Mouse (Mus musculus): ENCODE data around the gene Cnfn. TPM values are rescaled to one million over a fixed set of nuclear protein-coding genes. Genes with fewer than 3 reads are reported as not detected.
A peak's percentile ranks its signal among the peaks of the same experiment; 100 is the strongest.
"Not testable (repeated sequence)": the region's sequence is repeated elsewhere in the genome, so short reads cannot be mapped to it uniquely, and the experiment has no call there.

Cnfn gene
- polyA plus RNA-seq, 1 experiment: not detected

DNA sequence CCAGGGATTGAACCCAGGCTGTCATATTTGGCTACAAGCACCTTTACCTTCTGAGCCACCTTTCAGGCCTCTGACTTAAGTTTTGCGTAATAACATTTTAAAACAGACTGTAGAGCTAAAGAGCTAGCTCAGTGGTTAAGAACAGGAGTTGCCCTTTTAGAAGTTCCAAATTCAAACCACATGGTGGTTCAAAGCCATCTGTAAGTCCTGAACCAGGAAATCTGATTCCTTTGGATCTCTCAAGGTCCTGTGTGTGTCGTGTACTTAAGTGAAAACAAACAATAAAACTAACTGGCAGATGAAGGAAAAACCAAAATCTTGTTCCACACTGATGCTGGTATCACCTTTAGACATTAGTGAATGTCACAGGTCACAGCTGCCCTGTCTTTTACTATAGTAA lies 32.0 kb upstream of the Cnfn start:
- H3K27me3 ChIP-seq (ENCODE audit: control insufficient read depth): no peaks in the 10 kb centered on the region
- H3K36me3 ChIP-seq (ENCODE audit: control insufficient read depth): no peaks in the 10 kb centered on the region
- TF ChIP-seq GATA1 (IDR thresholded peaks at IDR 0.05; ENCODE audit: low read length) (no peak), TAL1 (IDR thresholded peaks at IDR 0.05; ENCODE audit: low read length) (no peak)
- no peaks in the 10 kb centered on the region for H3K9me3 ChIP-seq (ENCODE audit: control insufficient read depth, low read length)
- H3K4me1 ChIP-seq (ENCODE audit: control insufficient read depth): peaks cover 11% of the 10 kb centered on the region
- no peak overlapping the region for H3K4me3 ChIP-seq (replicated peaks)

DNA sequence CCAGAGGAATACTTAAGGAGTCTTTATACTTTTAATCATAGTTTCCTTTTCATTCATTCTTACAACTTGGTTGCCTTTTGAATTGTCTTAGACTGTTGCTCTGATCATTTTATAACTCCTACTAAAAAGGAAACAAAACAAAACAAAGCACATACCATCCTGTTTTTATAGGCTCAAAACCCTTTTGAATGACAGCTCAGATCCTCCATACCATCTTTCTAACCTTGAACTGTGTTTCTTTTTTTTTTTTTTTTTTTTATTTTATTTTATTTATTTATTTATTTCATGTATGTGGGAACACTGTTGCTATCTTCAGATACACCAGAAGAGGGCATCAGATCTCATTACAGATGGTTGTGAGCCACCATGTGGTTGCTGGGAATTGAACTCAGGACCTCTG lies 29.5 kb upstream of the Cnfn start:
- Histone ChIP-seq H3K4me1 (ENCODE audit: control insufficient read depth) (peaks cover 35% of the 10 kb centered on the region), H3K27me3 (ENCODE audit: control insufficient read depth) (peaks cover 14% of the 10 kb centered on the region)
- H3K4me3 ChIP-seq (replicated peaks); H3K36me3 ChIP-seq (ENCODE audit: control insufficient read depth); H3K9me3 ChIP-seq (ENCODE audit: control insufficient read depth, low read length): not testable (repeated sequence)

DNA sequence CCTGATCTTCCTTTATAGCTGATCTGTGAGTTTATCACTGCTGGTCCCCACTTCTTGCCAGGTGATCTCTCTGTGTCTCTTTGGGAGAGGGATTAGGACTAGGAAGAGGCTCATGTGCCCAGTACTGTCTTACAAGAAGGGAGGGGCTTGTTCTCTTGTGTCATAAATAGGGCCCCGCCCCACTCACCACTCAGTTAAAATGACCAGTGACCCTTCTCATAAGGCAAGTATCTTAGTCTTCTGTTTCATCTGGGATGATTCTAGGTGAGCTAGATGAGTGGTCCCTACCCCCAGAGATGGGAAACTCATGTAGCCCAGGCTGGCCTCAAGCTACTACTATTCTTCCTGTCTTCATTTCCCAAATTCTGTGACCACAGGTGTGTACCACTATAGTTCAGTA lies 29.1 kb upstream of the Cnfn start, which contains the start of gene Lipe:
Gene Lipe (minus strand): TSS at position 101 of the 400 bp plus-strand sequence.
- H3K4me1 ChIP-seq (ENCODE audit: control insufficient read depth): peaks cover 39% of the 10 kb centered on the region
- no peak within 1 kb of the TSS for H3K4me3 ChIP-seq (replicated peaks)
- H3K36me3 ChIP-seq (ENCODE audit: control insufficient read depth): no peaks in the 10 kb centered on the region
- H3K27me3 ChIP-seq (ENCODE audit: control insufficient read depth): peaks cover 17% of the 10 kb centered on the region
- TF ChIP-seq TAL1 (IDR thresholded peaks at IDR 0.05; ENCODE audit: low read length) (no peak), GATA1 (IDR thresholded peaks at IDR 0.05; ENCODE audit: low read length) (no peak)
- H3K9me3 ChIP-seq (ENCODE audit: control insufficient read depth, low read length): no peaks in the 10 kb centered on the region

DNA sequence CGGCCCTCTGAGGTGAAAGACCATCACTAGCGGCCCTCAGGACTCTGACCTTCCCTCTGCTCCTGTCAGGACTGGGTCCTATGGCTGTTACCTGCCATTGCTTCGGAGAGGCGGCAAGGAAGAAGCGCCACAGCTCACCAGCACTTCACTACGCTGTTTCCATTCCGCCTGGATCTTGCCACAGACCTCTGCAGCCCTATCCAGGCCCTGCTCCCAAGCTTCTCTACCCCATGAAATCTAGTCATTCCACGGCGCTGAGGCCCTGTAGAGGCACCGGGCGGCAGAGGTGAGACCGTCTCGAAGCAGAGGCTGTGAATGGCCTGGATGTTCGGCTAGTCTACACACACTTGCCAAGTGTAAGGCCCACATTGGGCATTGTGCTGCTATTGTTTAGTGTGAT lies 27.1 kb upstream of the Cnfn start:
- H3K27me3 ChIP-seq (ENCODE audit: control insufficient read depth): peaks cover 17% of the 10 kb centered on the region
- H3K36me3 ChIP-seq (ENCODE audit: control insufficient read depth): no peaks in the 10 kb centered on the region; the same call in 1 of the 2 replicates
- H3K4me3 ChIP-seq (replicated peaks): no peak overlapping the region
- TF ChIP-seq GATA1 (IDR thresholded peaks at IDR 0.05; ENCODE audit: low read length) (no peak), TAL1 (IDR thresholded peaks at IDR 0.05; ENCODE audit: low read length) (no peak)
- peaks cover 36% of the 10 kb centered on the region for H3K4me1 ChIP-seq (ENCODE audit: control insufficient read depth)
- H3K9me3 ChIP-seq (ENCODE audit: control insufficient read depth, low read length): no peaks in the 10 kb centered on the region

DNA sequence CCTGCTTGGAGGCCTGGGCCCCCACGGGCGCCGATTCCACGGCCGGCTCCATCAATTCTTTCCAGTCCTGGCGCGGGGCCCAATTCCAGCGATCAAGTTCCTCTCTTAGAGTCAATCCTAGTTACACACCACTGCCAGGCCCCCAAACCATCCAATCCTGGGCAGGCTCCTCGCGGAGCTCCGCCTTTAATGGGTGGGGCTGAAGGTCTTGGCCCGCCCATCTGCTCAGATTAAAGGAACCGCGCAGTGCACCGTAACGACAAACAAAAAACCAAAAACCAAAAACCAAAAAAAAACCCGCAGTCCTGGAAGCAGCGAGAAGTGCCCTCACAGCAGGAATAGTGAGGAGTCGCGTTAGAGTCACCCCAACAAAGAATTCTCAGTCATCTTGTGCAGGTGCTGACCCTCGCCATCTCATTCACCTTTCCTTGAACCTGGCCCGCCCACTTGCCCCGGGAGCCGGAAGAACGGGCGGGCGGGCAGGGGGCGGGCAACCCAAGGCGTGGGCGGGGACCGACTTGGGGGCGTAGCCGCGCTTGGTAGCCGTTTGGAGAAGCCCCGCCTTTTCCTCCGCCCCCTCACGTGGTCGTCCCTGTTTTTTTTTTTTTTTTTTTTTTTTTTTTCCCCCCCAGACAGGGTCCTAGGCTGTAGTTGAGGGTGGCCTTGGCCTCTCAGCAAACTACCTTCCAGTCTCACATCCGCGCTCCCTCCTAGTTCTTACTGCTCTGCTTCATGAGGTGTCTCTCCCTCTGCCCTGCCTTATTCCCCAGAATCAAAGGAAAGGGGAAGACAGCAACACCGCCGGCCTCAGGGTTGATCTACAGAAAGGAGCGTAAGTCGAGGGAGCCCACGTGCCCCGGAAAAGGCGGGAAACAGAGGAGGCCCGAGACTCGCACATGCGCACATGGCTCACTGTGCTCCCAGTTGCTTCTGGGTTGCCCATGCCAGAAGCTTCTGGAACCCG lies 26.3 kb upstream of the Cnfn start:
- Histone ChIP-seq H3K27me3 (ENCODE audit: control insufficient read depth) (peaks cover 17% of the 10 kb centered on the region), H3K4me1 (ENCODE audit: control insufficient read depth) (peaks cover 41% of the 10 kb centered on the region), H3K36me3 (ENCODE audit: control insufficient read depth) (no peaks in the 10 kb centered on the region; the same call in 1 of the 2 replicates), H3K4me3 (replicated peaks) (peak overlapping the region; percentile 71), H3K9me3 (ENCODE audit: control insufficient read depth, low read length) (no peaks in the 10 kb centered on the region)
- TF ChIP-seq TAL1 (IDR thresholded peaks at IDR 0.05; ENCODE audit: low read length) (no peak), GATA1 (IDR thresholded peaks at IDR 0.05; ENCODE audit: low read length) (no peak)

DNA sequence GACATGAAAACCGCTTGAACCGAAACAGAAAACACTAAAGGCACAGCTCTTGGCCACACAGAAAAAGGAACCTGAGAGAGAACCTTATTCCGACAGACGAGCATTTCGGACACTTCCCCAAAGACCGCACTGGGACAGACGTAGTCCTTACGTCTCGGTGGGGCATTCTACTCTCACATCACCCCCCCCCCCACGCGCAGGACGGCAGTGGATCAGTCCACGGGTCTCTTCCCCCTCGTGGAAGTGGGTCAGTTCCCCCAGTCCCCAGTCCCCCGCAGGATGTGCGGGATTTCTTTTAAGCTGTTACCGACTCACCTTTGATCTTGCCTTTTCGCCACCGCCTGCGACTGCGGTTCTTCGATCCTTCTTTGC lies 25.6 kb upstream of the Cnfn start:
- Histone ChIP-seq H3K27me3 (ENCODE audit: control insufficient read depth) (peaks cover 17% of the 10 kb centered on the region), H3K36me3 (ENCODE audit: control insufficient read depth) (no peaks in the 10 kb centered on the region; the same call in 1 of the 2 replicates), H3K4me3 (replicated peaks) (peak overlapping the region; percentile 71), H3K9me3 (ENCODE audit: control insufficient read depth, low read length) (no peaks in the 10 kb centered on the region), H3K4me1 (ENCODE audit: control insufficient read depth) (peaks cover 47% of the 10 kb centered on the region)
- no peak for TF ChIP-seq TAL1 (IDR thresholded peaks at IDR 0.05; ENCODE audit: low read length)
- TF ChIP-seq GATA1 (IDR thresholded peaks at IDR 0.05; ENCODE audit: low read length): no peak

DNA sequence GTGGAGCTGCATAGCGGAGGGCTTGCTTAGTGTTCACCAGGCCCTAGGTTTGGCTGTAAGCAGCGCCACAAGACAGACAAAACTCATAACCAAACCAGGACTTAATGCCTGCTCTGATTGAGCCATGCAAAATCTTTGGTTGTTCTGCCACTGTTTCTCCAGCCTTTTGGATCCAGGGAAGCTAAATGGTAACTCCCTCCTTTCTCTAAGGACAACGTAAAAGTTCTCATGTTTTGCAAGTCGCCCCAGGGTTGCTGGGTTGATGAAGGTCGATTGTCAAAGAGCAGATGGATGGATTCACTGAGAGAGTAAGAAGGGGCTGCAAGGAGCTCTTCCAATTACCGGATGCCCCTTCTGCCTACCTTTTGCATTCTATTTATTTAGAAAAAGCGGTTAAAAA lies 25.2 kb upstream of the Cnfn start:
- Histone ChIP-seq H3K4me3 (replicated peaks) (peak overlapping the region; percentile 71), H3K9me3 (ENCODE audit: control insufficient read depth, low read length) (no peaks in the 10 kb centered on the region), H3K27me3 (ENCODE audit: control insufficient read depth) (peaks cover 17% of the 10 kb centered on the region), H3K36me3 (ENCODE audit: control insufficient read depth) (no peaks in the 10 kb centered on the region; the same call in 1 of the 2 replicates), H3K4me1 (ENCODE audit: control insufficient read depth) (peaks cover 52% of the 10 kb centered on the region)
- TF ChIP-seq TAL1 (IDR thresholded peaks at IDR 0.05; ENCODE audit: low read length) (no peak), GATA1 (IDR thresholded peaks at IDR 0.05; ENCODE audit: low read length) (no peak)

DNA sequence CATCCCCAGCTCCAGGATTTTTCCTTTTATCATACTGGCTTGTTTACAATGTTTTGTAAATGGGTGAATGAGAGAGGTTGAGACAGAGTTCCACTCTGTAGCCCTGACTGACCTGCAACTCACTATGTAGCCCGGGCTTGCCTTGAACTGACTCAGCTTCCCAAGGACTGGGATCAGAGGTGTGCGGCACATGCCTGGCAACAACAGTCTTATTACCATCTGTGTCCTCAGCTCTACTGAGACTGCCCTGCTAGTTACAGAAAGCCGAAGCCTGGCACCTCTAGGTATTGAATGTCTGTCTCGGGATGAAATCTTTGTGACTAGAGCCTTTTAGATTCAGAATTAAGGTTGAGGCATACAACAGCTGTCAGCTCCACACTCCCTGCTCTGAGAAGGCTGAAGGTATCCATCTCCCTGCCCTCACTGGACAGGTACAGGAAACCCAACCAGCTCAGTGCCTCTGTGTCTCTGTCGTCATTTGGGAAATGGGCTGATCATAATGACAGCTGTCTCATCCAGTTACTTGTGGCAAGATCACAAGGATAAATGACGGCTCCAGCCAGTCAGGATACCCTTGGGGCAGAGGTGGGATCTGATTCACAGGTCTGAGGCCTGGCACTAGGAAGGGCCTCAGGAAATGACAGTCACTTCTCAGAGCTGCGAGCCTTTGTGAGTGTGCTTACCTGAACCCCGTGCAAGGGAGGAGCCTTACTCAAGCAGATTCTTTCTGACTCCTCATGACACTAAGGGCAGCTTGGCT lies 24.1 kb upstream of the Cnfn start:
- H3K4me1 ChIP-seq (ENCODE audit: control insufficient read depth): peaks cover 60% of the 10 kb centered on the region
- H3K4me3 ChIP-seq (replicated peaks): no peak overlapping the region
- no peaks in the 10 kb centered on the region for H3K9me3 ChIP-seq (ENCODE audit: control insufficient read depth, low read length)
- H3K27me3 ChIP-seq (ENCODE audit: control insufficient read depth): peaks cover 17% of the 10 kb centered on the region
- TF ChIP-seq TAL1 (IDR thresholded peaks at IDR 0.05; ENCODE audit: low read length) (no peak), GATA1 (IDR thresholded peaks at IDR 0.05; ENCODE audit: low read length) (no peak)
- no peaks in the 10 kb centered on the region; the same call in 1 of the 2 replicates for H3K36me3 ChIP-seq (ENCODE audit: control insufficient read depth)

DNA sequence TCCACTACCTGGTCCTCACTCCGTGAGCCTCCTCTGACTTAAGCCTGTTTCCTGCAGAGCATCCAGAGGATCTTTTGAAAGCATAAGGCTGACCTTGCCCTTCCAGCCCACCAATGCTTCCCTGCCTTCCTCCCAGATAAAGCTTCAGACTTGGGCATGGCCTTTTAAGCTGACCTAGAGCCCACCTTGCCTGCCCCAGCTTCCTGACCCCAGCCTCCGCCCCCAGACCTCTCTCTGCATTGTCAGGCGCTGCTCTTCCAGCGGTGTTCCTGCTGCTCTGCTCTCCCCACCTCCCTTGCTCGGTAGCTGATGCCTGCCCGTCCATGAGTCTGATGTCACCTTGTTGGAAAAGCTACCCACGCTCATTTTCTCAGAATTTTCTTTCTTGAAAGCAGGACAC lies 23.3 kb upstream of the Cnfn start:
- Histone ChIP-seq H3K4me1 (ENCODE audit: control insufficient read depth) (peaks cover 66% of the 10 kb centered on the region), H3K4me3 (replicated peaks) (no peak overlapping the region), H3K36me3 (ENCODE audit: control insufficient read depth) (peaks cover 8% of the 10 kb centered on the region), H3K27me3 (ENCODE audit: control insufficient read depth) (peaks cover 17% of the 10 kb centered on the region), H3K9me3 (ENCODE audit: control insufficient read depth, low read length) (no peaks in the 10 kb centered on the region)
- TF ChIP-seq GATA1 (IDR thresholded peaks at IDR 0.05; ENCODE audit: low read length): no peak
- TF ChIP-seq TAL1 (IDR thresholded peaks at IDR 0.05; ENCODE audit: low read length): no peak
